Mouse (Mus musculus): ENCODE results near the gene Phldb1. TPM values are rescaled to one million over a fixed set of nuclear protein-coding genes. Genes with fewer than 3 reads are reported as not detected.

Gene Phldb1
- total RNA-seq, 2 experiments from 2014 or later, result 132 to 141 TPM

Other genes starting within 250 kb of the Phldb1 start
- gene Cxcr5, start 173.3 kb downstream of the Phldb1 start, total RNA-seq (2021), result not detected
- gene Ddx6, start 130.3 kb downstream of the Phldb1 start, total RNA-seq (2021), result 100 to 1,000 TPM; 144 to 146 TPM
- gene Treh, start 62.0 kb downstream of the Phldb1 start, total RNA-seq (2021), result not detected
- 100 to 1,000 TPM; 116 to 122 TPM for gene Arcn1, start 32.6 kb upstream of the Phldb1 start, total RNA-seq (2021)
- 100 to 1,000 TPM; 111 to 114 TPM for gene Ift46, start 32.7 kb upstream of the Phldb1 start, total RNA-seq (2021)
- 10 to 100 TPM; 17.9 to 20.1 TPM for gene Tmem25, start 64.1 kb upstream of the Phldb1 start, total RNA-seq (2021)
- gene Ttc36, start 67.9 kb upstream of the Phldb1 start, total RNA-seq (2021), result 1 to 10 TPM in 1 of 2 experiments, under 1 TPM in 1; 0.54 to 1.0 TPM
- 10 to 100 TPM; 67.5 to 70.0 TPM for gene Kmt2a, start 146.1 kb upstream of the Phldb1 start, total RNA-seq (2021)
- 100 to 1,000 TPM; 325 to 329 TPM for gene Atp5l, start 185.5 kb upstream of the Phldb1 start, total RNA-seq (2021)
- gene Ube4a, start 230.4 kb upstream of the Phldb1 start, total RNA-seq (2021), result 100 to 1,000 TPM in 1 of 2 experiments, 10 to 100 TPM in 1; 95.1 to 104 TPM
- gene Cd3g, start 245.2 kb upstream of the Phldb1 start, total RNA-seq (2021), result not detected
- not detected for gene Cd3d, start 246.6 kb upstream of the Phldb1 start, total RNA-seq (2021)